Mouse (Mus musculus): ENCODE data around the gene Ppp2r5b. TPM values are rescaled to one million over a fixed set of nuclear protein-coding genes. Genes with fewer than 3 reads are reported as not detected.

Gene Ppp2r5b
- total and polyA plus RNA-seq, 2 experiments from 2014 or later, result 177 to 256 TPM

- no peaks in the 10 kb centered on the region for H3K4me1 ChIP-seq (ENCODE audit: insufficient read depth, low read length)
- no peaks in the 10 kb centered on the region for H3K27me3 ChIP-seq (ENCODE audit: insufficient read depth, low read length)
- TF ChIP-seq CTCF (IDR thresholded peaks at IDR 0.05), result no peak
- H3K9ac ChIP-seq (replicated peaks; ENCODE audit: low read length, poor library complexity, severe bottlenecking), result no peak overlapping the region
- ATAC-seq (ENCODE audit: low FRiP score), result no peak
- no peak overlapping the region for H3K4me3 ChIP-seq (ENCODE audit: low read depth, low read length)
- no peak overlapping the region for H3K27ac ChIP-seq (ENCODE audit: low read depth, low read length)
- DNase-seq (ENCODE audit: low spot score), result peak; percentile 9
- 15% methylated on average over 3 of the region's 3 CpGs for WGBS
- H3K4me2 ChIP-seq (ENCODE audit: low read depth, low read length, poor library complexity, severe bottlenecking), result no peak overlapping the region
- no peaks in the 10 kb centered on the region for H3K36me3 ChIP-seq (ENCODE audit: insufficient read depth, low read length)
- no peaks in the 10 kb centered on the region for H3K9me3 ChIP-seq (ENCODE audit: low read length)
Observed at GRCm38 (mm10) chr19:6182534-6182933, 53.1 kb downstream of the Ppp2r5b start.

- no peaks in the 10 kb centered on the region for H3K36me3 ChIP-seq (ENCODE audit: insufficient read depth, low read length)
- no peaks in the 10 kb centered on the region for H3K9me3 ChIP-seq (ENCODE audit: low read length)
- TF ChIP-seq CTCF (IDR thresholded peaks at IDR 0.05), result no peak
- no peak overlapping the region for H3K27ac ChIP-seq (ENCODE audit: low read depth, low read length)
- H3K4me1 ChIP-seq (ENCODE audit: insufficient read depth, low read length), result no peaks in the 10 kb centered on the region
- H3K27me3 ChIP-seq (ENCODE audit: insufficient read depth, low read length), result no peaks in the 10 kb centered on the region
- H3K4me3 ChIP-seq (ENCODE audit: low read depth, low read length), result no peak overlapping the region
- DNase-seq (ENCODE audit: low spot score) (no peak), ATAC-seq (ENCODE audit: low FRiP score) (no peak)
- WGBS, result 29% methylated on average over 5 of the region's 5 CpGs
- no peak overlapping the region for H3K9ac ChIP-seq (replicated peaks; ENCODE audit: low read length, poor library complexity, severe bottlenecking)
- no peak overlapping the region for H3K4me2 ChIP-seq (ENCODE audit: low read depth, low read length, poor library complexity, severe bottlenecking)
Observed at GRCm38 (mm10) chr19:6181629-6182028, 54.0 kb downstream of the Ppp2r5b start.

- no peak for TF ChIP-seq CTCF (IDR thresholded peaks at IDR 0.05)
- H3K9ac ChIP-seq (replicated peaks; ENCODE audit: low read length, poor library complexity, severe bottlenecking), result no peak overlapping the region
- no peak overlapping the region for H3K4me2 ChIP-seq (ENCODE audit: low read depth, low read length, poor library complexity, severe bottlenecking)
- no peaks in the 10 kb centered on the region for H3K9me3 ChIP-seq (ENCODE audit: low read length)
- 95% methylated on average over 3 of the region's 6 CpGs for WGBS
- DNase-seq (ENCODE audit: low spot score) (no peak), ATAC-seq (ENCODE audit: low FRiP score) (no peak)
- H3K4me3 ChIP-seq (ENCODE audit: low read depth, low read length), result no peak overlapping the region
- H3K27me3 ChIP-seq (ENCODE audit: insufficient read depth, low read length), result no peaks in the 10 kb centered on the region
- H3K4me1 ChIP-seq (ENCODE audit: insufficient read depth, low read length), result no peaks in the 10 kb centered on the region
- no peaks in the 10 kb centered on the region for H3K36me3 ChIP-seq (ENCODE audit: insufficient read depth, low read length)
- H3K27ac ChIP-seq (ENCODE audit: low read depth, low read length), result no peak overlapping the region
Observed at GRCm38 (mm10) chr19:6178775-6179174, 56.9 kb downstream of the Ppp2r5b start.

MicroRNAs encoded within 50 kb of the gene (microRNA counts, 519-probe panel; counts per million panel counts)
- microRNA mmu-miR-192, result 528 counts per million, percentile 58 among the panel's probes with 10 or more counts

Small RNAs within 50 kb of the gene (microRNA-seq; reads per million reads assigned to microRNA genes)
- gene Mir192 (ENCODE audit: borderline number of aligned reads), result 102 reads per million, percentile 44 among the genes with 10 or more reads in this experiment
- gene Mir194-2 (ENCODE audit: borderline number of aligned reads), result 144 reads per million, percentile 50 among the genes with 10 or more reads in this experiment

Other genes with a start within 250 kb of the Ppp2r5b start
- not detected in 2 replicates for gene Slc22a20, start 249.7 kb downstream of the Ppp2r5b start, total RNA-seq (2014; rRNA removed)
- gene Slc22a20, start 249.7 kb downstream of the Ppp2r5b start, polyA plus RNA-seq (2015; fragmentation: Nextera tagmentation; extraction: Ambion mirVana), result not detected in 2 replicates
- gene Capn1, start 220.0 kb downstream of the Ppp2r5b start, total RNA-seq (2014; rRNA removed), result 7.9 and 13.2 TPM in 2 replicates
- 3.3 and 3.9 TPM in 2 replicates for gene Capn1, start 220.0 kb downstream of the Ppp2r5b start, polyA plus RNA-seq (2015; fragmentation: Nextera tagmentation; extraction: Ambion mirVana)
- 27.8 and 36.3 TPM in 2 replicates for gene Syvn1, start 189.3 kb downstream of the Ppp2r5b start, total RNA-seq (2014; rRNA removed)
- 34.6 and 34.8 TPM in 2 replicates for gene Syvn1, start 189.3 kb downstream of the Ppp2r5b start, polyA plus RNA-seq (2015; fragmentation: Nextera tagmentation; extraction: Ambion mirVana)
- gene Mrpl49, start 178.1 kb downstream of the Ppp2r5b start, total RNA-seq (2014; rRNA removed), result 34.7 and 37.3 TPM in 2 replicates
- 50.0 and 55.8 TPM in 2 replicates for gene Mrpl49, start 178.1 kb downstream of the Ppp2r5b start, polyA plus RNA-seq (2015; fragmentation: Nextera tagmentation; extraction: Ambion mirVana)
- gene Fau, start 178.0 kb downstream of the Ppp2r5b start, total RNA-seq (2014; rRNA removed), result 494 and 628 TPM in 2 replicates
- gene Fau, start 178.0 kb downstream of the Ppp2r5b start, polyA plus RNA-seq (2015; fragmentation: Nextera tagmentation; extraction: Ambion mirVana), result 587 and 625 TPM in 2 replicates
- 53.3 and 59.1 TPM in 2 replicates for gene Znhit2, start 174.7 kb downstream of the Ppp2r5b start, total RNA-seq (2014; rRNA removed)
- 40.4 and 41.0 TPM in 2 replicates for gene Znhit2, start 174.7 kb downstream of the Ppp2r5b start, polyA plus RNA-seq (2015; fragmentation: Nextera tagmentation; extraction: Ambion mirVana)
- 79.5 and 98.1 TPM in 2 replicates for gene Tm7sf2, start 167.5 kb downstream of the Ppp2r5b start, total RNA-seq (2014; rRNA removed)
- gene Tm7sf2, start 167.5 kb downstream of the Ppp2r5b start, polyA plus RNA-seq (2015; fragmentation: Nextera tagmentation; extraction: Ambion mirVana), result 50.2 and 51.6 TPM in 2 replicates
- gene Vps51, start 158.6 kb downstream of the Ppp2r5b start, total RNA-seq (2014; rRNA removed), result 95.7 and 114 TPM in 2 replicates
- gene Vps51, start 158.6 kb downstream of the Ppp2r5b start, polyA plus RNA-seq (2015; fragmentation: Nextera tagmentation; extraction: Ambion mirVana), result 92.4 and 101 TPM in 2 replicates
- not detected in 2 replicates for gene Tmem262, start 155.8 kb downstream of the Ppp2r5b start, total RNA-seq (2014; rRNA removed)
- not detected in 2 replicates for gene Tmem262, start 155.8 kb downstream of the Ppp2r5b start, polyA plus RNA-seq (2015; fragmentation: Nextera tagmentation; extraction: Ambion mirVana)
- gene Gm28374, start 153.6 kb downstream of the Ppp2r5b start, total RNA-seq (2014; rRNA removed), result not detected in 2 replicates
- 0.81 and 1.1 TPM in 2 replicates for gene Gm28374, start 153.6 kb downstream of the Ppp2r5b start, polyA plus RNA-seq (2015; fragmentation: Nextera tagmentation; extraction: Ambion mirVana)
- gene Zfpl1, start 150.9 kb downstream of the Ppp2r5b start, total RNA-seq (2014; rRNA removed), result 76.0 and 97.6 TPM in 2 replicates
- 92.0 and 99.6 TPM in 2 replicates for gene Zfpl1, start 150.9 kb downstream of the Ppp2r5b start, polyA plus RNA-seq (2015; fragmentation: Nextera tagmentation; extraction: Ambion mirVana)
- 1.3 and 1.6 TPM in 2 replicates for gene Cdca5, start 150.9 kb downstream of the Ppp2r5b start, total RNA-seq (2014; rRNA removed)
- gene Cdca5, start 150.9 kb downstream of the Ppp2r5b start, polyA plus RNA-seq (2015; fragmentation: Nextera tagmentation; extraction: Ambion mirVana), result 1.6 and 1.8 TPM in 2 replicates
- not detected in 2 replicates for gene AC131692.1, start 141.5 kb downstream of the Ppp2r5b start, total RNA-seq (2014; rRNA removed)
- gene AC131692.1, start 141.5 kb downstream of the Ppp2r5b start, polyA plus RNA-seq (2015; fragmentation: Nextera tagmentation; extraction: Ambion mirVana), result not detected in 2 replicates
- gene Naaladl1, start 130.1 kb downstream of the Ppp2r5b start, total RNA-seq (2014; rRNA removed), result 0.42 and 1.0 TPM in 2 replicates
- 0.41 and 0.53 TPM in 2 replicates for gene Naaladl1, start 130.1 kb downstream of the Ppp2r5b start, polyA plus RNA-seq (2015; fragmentation: Nextera tagmentation; extraction: Ambion mirVana)
- gene Sac3d1, start 117.2 kb downstream of the Ppp2r5b start, total RNA-seq (2014; rRNA removed), result 66.6 and 73.1 TPM in 2 replicates
- 52.6 and 53.1 TPM in 2 replicates for gene Sac3d1, start 117.2 kb downstream of the Ppp2r5b start, polyA plus RNA-seq (2015; fragmentation: Nextera tagmentation; extraction: Ambion mirVana)
- gene Snx15, start 107.6 kb downstream of the Ppp2r5b start, total RNA-seq (2014; rRNA removed), result 51.0 and 66.4 TPM in 2 replicates
- gene Snx15, start 107.6 kb downstream of the Ppp2r5b start, polyA plus RNA-seq (2015; fragmentation: Nextera tagmentation; extraction: Ambion mirVana), result 66.1 and 69.1 TPM in 2 replicates
- not detected in 2 replicates for gene Batf2, start 94.9 kb downstream of the Ppp2r5b start, total RNA-seq (2014; rRNA removed)
- gene Batf2, start 94.9 kb downstream of the Ppp2r5b start, polyA plus RNA-seq (2015; fragmentation: Nextera tagmentation; extraction: Ambion mirVana), result not detected in 2 replicates
- 83.4 and 123 TPM in 2 replicates for gene Arl2, start 94.3 kb downstream of the Ppp2r5b start, total RNA-seq (2014; rRNA removed)
- 159 and 174 TPM in 2 replicates for gene Arl2, start 94.3 kb downstream of the Ppp2r5b start, polyA plus RNA-seq (2015; fragmentation: Nextera tagmentation; extraction: Ambion mirVana)
- gene Majin, start 51.5 kb downstream of the Ppp2r5b start, total RNA-seq (2014; rRNA removed), result not detected in 2 replicates
- gene Majin, start 51.5 kb downstream of the Ppp2r5b start, polyA plus RNA-seq (2015; fragmentation: Nextera tagmentation; extraction: Ambion mirVana), result 0.16 and 0.18 TPM in 2 replicates
- gene Gpha2, start 9.5 kb downstream of the Ppp2r5b start, total RNA-seq (2014; rRNA removed), result not detected in 2 replicates
- gene Gpha2, start 9.5 kb downstream of the Ppp2r5b start, polyA plus RNA-seq (2015; fragmentation: Nextera tagmentation; extraction: Ambion mirVana), result 0.31 TPM in 1 of 2 replicates, not detected in the other
- gene Atg2a, start 5.8 kb upstream of the Ppp2r5b start, total RNA-seq (2014; rRNA removed), result 34.3 and 38.2 TPM in 2 replicates
- gene Atg2a, start 5.8 kb upstream of the Ppp2r5b start, polyA plus RNA-seq (2015; fragmentation: Nextera tagmentation; extraction: Ambion mirVana), result 9.6 and 9.7 TPM in 2 replicates
- 117 and 139 TPM in 2 replicates for gene Ehd1, start 40.9 kb upstream of the Ppp2r5b start, total RNA-seq (2014; rRNA removed)
- gene Ehd1, start 40.9 kb upstream of the Ppp2r5b start, polyA plus RNA-seq (2015; fragmentation: Nextera tagmentation; extraction: Ambion mirVana), result 73.0 and 74.0 TPM in 2 replicates
- gene Cdc42bpg, start 70.6 kb upstream of the Ppp2r5b start, total RNA-seq (2014; rRNA removed), result 4.8 and 5.4 TPM in 2 replicates
- 0.20 and 0.67 TPM in 2 replicates for gene Cdc42bpg, start 70.6 kb upstream of the Ppp2r5b start, polyA plus RNA-seq (2015; fragmentation: Nextera tagmentation; extraction: Ambion mirVana)
- 59.6 and 85.6 TPM in 2 replicates for gene Men1, start 99.1 kb upstream of the Ppp2r5b start, total RNA-seq (2014; rRNA removed)
- 56.8 and 60.6 TPM in 2 replicates for gene Men1, start 99.1 kb upstream of the Ppp2r5b start, polyA plus RNA-seq (2015; fragmentation: Nextera tagmentation; extraction: Ambion mirVana)
- gene Map4k2, start 105.3 kb upstream of the Ppp2r5b start, total RNA-seq (2014; rRNA removed), result 70.6 and 86.8 TPM in 2 replicates
- gene Map4k2, start 105.3 kb upstream of the Ppp2r5b start, polyA plus RNA-seq (2015; fragmentation: Nextera tagmentation; extraction: Ambion mirVana), result 18.1 TPM in 2 replicates
- 70.5 and 92.2 TPM in 2 replicates for gene Sf1, start 127.8 kb upstream of the Ppp2r5b start, total RNA-seq (2014; rRNA removed)
- 90.2 and 95.5 TPM in 2 replicates for gene Sf1, start 127.8 kb upstream of the Ppp2r5b start, polyA plus RNA-seq (2015; fragmentation: Nextera tagmentation; extraction: Ambion mirVana)
- gene Pygm, start 148.5 kb upstream of the Ppp2r5b start, total RNA-seq (2014; rRNA removed), result 16.4 and 25.8 TPM in 2 replicates
- 11.7 and 13.2 TPM in 2 replicates for gene Pygm, start 148.5 kb upstream of the Ppp2r5b start, polyA plus RNA-seq (2015; fragmentation: Nextera tagmentation; extraction: Ambion mirVana)
- gene Rasgrp2, start 163.5 kb upstream of the Ppp2r5b start, total RNA-seq (2014; rRNA removed), result 250 and 291 TPM in 2 replicates
- gene Rasgrp2, start 163.5 kb upstream of the Ppp2r5b start, polyA plus RNA-seq (2015; fragmentation: Nextera tagmentation; extraction: Ambion mirVana), result 232 and 264 TPM in 2 replicates
- 382 and 409 TPM in 2 replicates for gene Nrxn2, start 182.9 kb upstream of the Ppp2r5b start, total RNA-seq (2014; rRNA removed)
- 74.3 and 75.7 TPM in 2 replicates for gene Nrxn2, start 182.9 kb upstream of the Ppp2r5b start, polyA plus RNA-seq (2015; fragmentation: Nextera tagmentation; extraction: Ambion mirVana)

Data from midbrain, postnatal 0 days (tissue).